Mouse (Mus musculus) kidney, adult 9 months (tissue): ENCODE measurements around the gene Crmp1.

ENCODE experiments used
- DNase-seq: peaks from one replicate; pipeline ENCODE4 v3.0.0; 2022

Crmp1 gene

GRCm38 (mm10) chr5:37241224-37241623 is 516 bp upstream of the Crmp1 start:
- no peak for DNase-seq

DNA sequence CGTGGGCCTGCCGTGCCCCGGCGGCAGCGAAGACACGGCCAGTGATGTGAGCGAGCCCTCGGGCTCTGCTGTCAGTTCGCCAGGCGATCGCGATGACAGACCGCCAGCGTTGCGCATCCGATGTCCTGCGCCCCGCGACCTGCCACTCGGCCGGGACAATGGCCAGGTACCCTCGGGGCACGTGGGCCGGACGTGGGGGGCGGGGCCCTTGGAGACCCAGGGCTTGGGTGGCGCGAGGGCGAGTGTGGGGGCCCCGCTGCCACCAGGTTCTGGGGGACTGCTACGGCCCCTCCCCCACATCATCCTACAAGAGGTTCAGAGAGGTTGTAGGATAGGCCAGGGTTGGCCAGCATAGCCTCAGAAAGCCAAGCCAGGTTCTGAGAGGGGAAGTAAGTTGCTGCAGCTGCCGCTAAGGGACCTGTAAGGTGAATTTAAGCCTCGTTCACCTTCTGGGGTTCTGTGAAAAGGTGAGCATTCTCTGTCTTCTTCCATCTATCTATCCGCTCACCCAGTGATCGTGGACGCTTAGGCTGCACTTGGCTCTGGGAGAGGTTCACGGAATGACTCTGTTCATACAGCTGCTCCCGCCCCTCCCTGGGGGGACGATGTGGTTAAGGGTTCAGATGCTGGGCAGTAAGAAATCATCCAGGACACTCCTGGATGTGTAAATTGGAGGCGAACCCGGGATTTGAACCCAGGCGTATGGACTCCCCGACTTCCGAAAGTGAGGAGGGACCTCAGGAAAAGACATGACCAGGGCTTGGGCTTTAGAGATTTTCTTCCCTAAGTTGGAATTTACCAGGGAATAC is 824 bp downstream of the Crmp1 start:
- DNase-seq: no peak

DNA sequence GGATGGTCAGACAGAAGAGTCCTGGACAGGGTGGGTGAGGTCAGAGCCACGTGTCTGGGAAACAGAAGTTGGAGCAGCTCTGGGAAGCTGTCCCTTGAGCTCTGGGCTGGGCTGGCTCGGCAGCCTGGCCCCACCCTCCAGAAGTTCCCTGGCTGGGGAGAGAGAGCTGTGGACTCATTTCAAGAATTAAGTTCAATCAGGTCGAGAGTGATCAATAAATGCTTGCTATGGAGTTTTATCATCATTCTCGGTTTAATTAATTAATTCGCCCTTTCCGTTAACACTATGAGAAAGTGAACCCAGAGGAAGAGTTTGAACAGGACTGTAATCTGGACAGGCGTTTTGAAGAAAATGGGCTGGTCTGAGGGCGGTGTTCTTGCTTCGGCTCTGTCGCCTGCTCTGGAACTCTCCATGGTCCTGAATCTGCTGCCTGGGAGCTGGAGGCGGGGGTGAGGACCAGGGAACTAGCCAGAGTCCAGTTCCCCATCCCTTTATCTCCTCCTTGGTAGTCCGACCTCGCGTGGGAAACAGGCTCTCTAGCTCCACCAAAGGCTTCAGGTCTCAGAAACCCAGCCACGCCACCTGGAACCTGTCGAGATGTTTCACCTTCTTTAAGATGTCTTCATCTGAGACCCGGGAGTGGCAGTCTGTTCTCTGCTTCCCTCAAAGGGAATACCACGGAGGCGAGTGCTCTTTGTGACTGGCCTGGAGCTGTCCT is 1.6 kb downstream of the Crmp1 start:
- peak; percentile 52 for DNase-seq

DNA sequence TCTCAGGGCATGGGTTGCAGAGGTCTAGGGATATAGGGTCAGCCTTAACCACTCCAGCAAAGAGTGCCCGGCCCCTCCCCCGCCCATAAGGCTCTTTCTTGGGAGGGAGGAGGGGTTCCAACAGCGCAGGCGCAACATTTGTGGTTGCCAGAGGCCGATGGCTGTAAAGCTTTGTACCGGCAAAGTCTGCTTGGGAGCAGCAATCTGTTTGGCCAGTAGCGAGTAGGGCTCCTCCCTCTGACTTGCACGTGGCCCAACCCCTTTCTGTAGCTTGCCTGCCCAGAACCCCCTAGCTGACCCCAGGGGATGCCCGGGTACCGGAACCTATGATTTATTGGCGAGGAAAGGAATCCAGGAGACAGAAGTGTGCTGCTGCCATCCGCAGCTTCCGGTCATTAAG is 2.4 kb downstream of the Crmp1 start:
- no peak for DNase-seq

GRCm38 (mm10) chr5:37244666-37245242 is 3.0 kb downstream of the Crmp1 start:
- DNase-seq: no peak

DNA sequence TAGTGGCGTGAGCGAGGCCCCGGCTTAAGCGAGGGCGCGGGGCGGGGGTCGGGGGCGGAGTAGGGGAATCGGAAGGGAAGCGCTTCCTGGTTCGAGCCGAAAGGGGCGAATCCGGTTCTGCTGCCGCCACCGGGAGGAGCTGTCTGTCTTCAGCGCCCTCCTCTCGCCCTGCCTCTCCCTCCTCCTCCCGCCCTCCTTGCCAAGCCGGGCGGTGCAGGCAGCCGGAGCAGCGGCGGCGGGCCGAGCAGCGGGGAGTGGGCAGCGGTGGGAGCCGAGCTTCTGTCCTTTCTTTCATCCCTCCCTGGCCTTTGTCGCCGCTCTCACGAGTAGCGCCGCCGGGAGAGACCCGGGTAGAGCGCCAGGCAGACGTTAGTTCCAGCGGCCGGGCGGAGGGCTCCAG is 3.9 kb downstream of the Crmp1 start:
- DNase-seq: no peak

- DNase-seq: no peak
Observed at GRCm38 (mm10) chr5:37246138-37246910, 4.6 kb downstream of the Crmp1 start.

DNA sequence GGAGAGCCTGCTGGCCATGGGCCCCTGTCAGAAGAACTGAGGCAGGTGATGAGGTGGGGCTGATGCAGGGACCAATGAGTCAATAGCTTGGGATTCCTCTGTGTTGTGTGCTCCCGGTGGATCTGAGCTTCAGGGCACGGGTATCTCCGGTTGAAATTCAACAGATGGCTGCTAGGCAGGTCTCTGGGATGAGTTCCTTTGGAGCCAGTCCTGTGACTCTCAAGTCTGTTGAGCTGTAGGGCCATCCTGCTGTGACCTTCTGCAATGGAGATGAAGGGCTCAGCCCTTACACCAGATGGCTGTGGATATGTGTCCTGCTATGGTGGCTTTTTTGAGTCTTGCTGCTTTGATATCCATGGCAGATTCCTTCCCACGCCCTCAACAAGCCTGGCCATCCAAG is 5.7 kb downstream of the Crmp1 start:
- no peak for DNase-seq

GRCm38 (mm10) chr5:37248870-37249269 is 7.1 kb downstream of the Crmp1 start:
- no peak for DNase-seq

- DNase-seq: no peak
Observed at GRCm38 (mm10) chr5:37251596-37251995, 9.9 kb downstream of the Crmp1 start.

- no peak for DNase-seq
Observed at GRCm38 (mm10) chr5:37252101-37252804, 10.5 kb downstream of the Crmp1 start.

DNA sequence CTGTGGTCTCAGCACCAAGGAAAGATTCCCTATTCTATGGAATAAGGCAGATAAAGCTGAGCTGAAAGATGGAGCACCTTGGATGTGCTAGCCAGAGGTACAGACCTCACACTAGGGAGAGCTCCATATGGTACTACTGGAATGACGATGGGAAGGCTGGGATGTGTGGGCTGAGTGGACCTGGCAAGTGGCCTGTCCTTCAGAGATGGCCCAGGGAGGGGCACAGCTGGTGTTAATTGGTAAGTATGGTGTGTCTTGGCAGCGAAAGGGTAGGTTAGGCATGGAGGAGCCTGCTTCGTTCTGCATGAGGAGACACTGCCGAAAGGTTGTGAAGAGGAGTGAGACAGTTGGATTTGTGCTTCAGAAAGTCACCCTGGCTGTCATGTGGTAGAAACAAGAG is 12.8 kb downstream of the Crmp1 start:
- DNase-seq: no peak

GRCm38 (mm10) chr5:37256823-37257222 is 15.1 kb downstream of the Crmp1 start:
- DNase-seq: no peak

GRCm38 (mm10) chr5:37257243-37257642 is 15.5 kb downstream of the Crmp1 start:
- no peak for DNase-seq

- DNase-seq: no peak
Observed at GRCm38 (mm10) chr5:37261734-37262133, 20.0 kb downstream of the Crmp1 start.

GRCm38 (mm10) chr5:37263816-37264215 is 22.1 kb downstream of the Crmp1 start:
- DNase-seq: no peak

DNA sequence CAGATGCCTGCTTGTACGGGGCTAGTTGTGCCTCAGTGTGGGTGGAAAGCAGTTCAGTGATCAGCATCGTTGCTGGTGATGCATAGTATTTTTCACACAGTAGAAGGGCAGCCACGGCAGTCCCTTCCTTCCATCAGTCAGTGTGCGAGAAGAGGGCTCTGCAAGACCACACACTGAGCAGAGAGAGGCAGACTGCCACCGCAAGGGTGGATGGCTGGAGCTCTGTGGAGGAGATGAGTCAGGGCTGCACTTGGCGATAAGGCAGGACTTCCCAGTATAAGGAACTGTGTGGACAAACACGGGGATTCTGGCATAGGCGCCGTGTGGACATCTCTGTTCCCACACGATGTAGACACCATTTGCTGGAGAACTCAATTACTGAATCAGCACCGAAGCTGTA is 39.3 kb downstream of the Crmp1 start:
- DNase-seq: no peak

DNA sequence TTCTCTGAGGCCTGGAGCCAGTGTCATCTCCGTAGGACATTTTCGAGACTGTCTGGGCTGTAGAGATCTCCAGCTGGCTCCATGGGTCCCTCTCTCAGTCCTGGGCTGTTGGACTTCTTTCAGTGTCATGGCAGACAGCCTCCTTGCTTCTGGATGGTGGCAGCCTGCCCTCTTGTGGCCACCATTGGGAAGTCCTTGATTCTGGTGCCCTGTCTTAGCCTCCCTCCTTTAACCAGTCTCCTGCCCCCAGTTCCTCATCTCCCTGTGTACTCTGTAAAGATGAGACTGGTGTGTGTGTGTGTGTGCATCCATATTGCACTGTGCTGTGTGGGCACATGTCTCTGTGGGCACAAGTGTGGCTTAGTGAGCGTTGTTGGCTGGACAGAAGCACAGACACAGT is 46.6 kb downstream of the Crmp1 start:
- peak; percentile 36 for DNase-seq

DNA sequence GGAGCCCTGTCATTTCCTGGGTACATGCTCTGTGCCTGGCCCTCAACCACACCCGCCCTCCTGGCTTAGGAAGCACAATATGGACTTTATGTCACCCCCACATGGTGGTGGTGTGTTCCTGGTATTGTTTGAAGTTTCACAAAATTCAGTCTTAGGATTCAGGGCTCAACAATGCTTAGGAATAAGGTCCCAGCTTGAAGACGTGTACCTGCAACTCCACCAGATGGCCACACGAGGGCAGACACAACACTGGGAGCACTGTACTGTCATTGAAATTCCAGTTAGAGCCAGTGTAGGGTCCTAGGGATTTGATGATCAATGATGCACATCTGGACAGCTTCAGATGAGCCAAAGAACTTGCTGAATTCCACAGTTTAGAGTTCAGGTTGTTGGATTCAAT is 47.5 kb downstream of the Crmp1 start:
- peak; percentile 48 for DNase-seq

GRCm38 (mm10) chr5:37290983-37291382 is 49.2 kb downstream of the Crmp1 start:
- no peak for DNase-seq

GRCm38 (mm10) chr5:37296717-37297116 is 55.0 kb downstream of the Crmp1 start:
- DNase-seq: no peak

DNA sequence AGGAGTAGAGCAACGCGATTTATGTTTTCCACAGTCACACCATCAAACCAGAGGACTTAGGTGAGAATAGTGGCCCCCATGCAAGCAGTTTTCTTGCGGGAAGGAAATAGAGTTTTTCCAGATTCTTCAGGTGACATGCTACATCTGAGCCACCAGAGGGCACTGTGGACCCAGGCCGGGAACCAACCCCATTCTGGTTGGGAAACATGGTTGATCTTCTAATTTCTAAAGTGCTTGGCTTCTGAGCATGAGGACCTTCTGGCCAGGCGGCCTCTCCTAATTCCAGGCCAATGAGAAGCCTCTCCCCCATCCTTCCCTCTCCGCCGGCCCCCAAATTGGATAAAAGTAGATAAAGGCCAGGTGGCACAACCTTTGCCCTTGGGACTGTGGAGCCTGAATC is 56.6 kb downstream of the Crmp1 start:
- peak; percentile 23 for DNase-seq

GRCm38 (mm10) chr5:37310026-37310425 is 68.3 kb downstream of the Crmp1 start:
- no peak for DNase-seq
